Mouse (Mus musculus) urinary bladder, postnatal 36 days (tissue): Measurements from ENCODE around the gene Gga3.
"Not testable (repeated sequence)": the region's sequence is repeated elsewhere in the genome, so short reads cannot be mapped to it uniquely, and the experiment has no call there.

ENCODE experiments used
- DNase-seq, 2 experiments: peaks; one replicate each; pipeline ENCODE4 v3.0.0; 2022; ENCODE audit warnings: low spot score in 2 of 2, mixed read lengths in 1 of 2

The Gga3 gene

DNA sequence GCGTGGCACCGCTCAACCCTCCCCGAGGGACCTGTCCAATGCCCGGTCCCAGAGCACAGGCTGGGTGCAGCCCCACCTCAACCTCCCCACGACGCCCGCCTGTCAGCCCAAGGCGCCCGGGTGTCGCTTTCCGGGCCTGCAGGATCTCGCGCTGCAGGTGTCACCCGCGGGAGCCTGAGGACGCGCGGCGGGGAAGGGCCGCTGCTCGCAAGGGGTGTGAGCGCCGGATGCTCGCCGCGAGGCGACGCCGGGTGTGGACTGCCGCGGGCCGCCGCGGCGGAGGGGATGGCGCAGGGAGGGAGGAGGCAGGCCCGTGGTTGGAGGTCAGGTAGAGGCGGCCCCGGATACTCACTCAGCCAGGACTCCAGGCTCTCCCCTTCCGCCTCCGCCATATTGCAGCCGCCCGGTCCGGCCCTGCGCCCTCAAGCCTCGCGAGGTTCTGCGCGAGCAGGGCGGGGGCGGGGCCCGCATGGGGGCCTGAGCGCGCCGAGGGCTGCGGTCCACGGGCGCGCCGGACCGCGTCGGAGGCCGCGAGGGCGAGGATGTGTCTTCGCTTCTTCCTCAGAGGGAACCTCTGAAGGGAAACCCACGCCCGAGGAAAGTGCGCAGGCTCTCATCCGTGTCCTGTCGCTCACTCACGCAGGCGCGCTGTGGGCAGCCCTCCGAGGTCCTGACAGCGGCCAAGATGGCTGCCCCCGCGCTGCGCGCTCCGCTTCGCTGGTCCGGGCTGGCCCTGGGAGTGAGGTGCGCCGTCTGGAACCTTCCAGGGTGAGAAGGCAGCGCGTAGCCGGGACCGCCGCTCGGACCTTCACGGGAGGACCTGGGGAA is at the start of gene Gga3, which contains the start of gene Mrps7:
Gene Gga3 (minus strand): TSS at position 576 of the 828 bp plus-strand sequence.
Gene Mrps7 (plus strand): TSS at position 450 of the 828 bp plus-strand sequence.
- DNase-seq: peak; percentile 90 to 91

DNA sequence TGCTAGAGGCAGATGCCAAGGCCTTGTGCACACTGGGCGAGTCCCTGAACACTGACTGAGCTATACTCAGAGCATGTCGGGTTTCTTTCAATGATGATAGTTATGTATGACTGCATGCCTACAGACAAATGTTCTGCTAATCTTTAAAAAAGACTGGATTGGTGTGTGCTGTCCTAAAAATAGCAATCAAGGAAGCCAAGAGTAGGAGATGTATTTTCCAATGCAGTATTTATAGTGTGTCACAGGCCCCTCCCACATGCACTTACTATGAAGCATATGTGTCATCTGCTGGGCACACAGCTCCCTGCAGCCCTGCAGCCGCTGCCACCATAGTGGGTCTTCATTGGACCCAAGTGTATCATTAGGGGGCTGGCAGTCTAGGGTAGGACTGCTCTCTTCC is 49.3 kb upstream of the Gga3 start:
- no peak for DNase-seq

DNA sequence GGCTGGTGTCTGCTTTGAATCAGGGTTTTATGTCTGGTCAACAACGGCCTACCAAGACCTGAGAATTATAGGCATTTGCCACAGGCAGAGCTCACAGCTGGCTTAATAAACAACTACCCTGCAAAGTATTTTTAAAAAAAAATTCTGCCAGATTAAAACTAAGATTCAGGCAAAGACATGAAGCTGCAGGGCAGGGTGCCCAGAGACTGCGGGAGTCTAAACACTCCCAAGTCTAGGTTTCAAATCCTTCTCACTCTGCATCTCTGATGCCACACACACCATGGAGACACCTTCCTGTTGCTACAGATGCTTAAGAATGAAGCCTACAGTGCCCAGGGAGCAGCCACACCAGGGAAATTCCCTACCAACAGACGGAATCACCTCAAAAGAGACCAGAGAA is 47.8 kb upstream of the Gga3 start:
- no peak for DNase-seq

DNA sequence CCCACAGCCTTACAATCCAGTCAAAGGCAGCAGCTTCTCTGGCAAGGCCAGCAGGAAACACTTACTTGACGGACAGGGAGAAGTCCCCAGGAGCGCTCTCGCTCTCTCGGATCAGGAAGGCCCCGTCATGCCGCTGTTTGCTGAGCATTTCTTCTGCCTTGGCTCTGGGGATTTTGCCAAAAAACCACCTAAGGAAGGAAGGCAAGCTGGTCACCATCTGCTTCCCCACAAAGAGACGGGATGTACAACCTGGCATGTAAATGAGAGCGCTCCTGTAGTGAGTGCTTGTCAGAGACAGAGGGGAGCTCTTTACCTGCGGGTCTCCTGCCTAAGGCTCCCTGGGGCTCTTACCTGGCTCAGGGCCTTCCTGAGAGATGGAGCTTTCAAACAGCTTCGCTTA is 45.9 kb upstream of the Gga3 start:
- DNase-seq: no peak

DNA sequence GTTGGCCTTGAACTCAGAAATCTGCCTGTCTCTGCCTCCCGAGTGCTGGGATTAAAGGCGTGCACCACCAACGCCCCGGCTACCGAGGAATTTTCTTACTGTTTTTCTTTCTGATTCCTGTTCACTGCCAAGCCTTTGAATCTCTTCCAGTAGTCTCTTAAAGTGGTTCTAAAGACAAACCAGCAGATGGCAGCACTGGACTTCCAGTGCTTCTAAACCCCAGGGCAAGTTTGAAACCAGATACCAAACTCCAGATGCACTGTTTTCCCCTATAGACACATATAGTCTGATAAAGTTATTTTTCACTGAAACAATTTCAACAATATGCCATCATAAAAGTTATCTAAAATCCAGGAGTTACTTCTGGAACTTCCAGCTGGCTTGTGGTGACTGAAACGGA is 43.6 kb upstream of the Gga3 start:
- peak; percentile 41 to 43 for DNase-seq

DNA sequence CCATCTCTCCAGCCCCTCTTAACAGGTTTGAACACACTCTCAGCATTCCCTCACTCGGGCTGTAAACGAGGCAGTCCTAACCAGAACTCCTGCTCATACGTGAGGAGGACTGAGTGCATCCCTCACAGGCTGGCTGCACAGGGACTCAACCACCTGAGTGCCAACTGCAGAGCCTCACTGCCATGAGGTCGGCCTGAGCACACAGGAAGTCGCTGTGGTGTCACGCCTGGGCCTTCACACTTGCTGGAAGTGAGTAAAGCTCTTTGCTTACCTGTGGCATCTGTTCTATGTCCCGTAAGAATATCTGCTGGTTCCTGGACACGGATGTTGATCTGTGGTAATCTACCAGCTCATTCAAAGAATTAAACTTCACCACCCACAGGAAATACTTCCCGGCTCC is 42.6 kb upstream of the Gga3 start:
- DNase-seq: no peak

DNA sequence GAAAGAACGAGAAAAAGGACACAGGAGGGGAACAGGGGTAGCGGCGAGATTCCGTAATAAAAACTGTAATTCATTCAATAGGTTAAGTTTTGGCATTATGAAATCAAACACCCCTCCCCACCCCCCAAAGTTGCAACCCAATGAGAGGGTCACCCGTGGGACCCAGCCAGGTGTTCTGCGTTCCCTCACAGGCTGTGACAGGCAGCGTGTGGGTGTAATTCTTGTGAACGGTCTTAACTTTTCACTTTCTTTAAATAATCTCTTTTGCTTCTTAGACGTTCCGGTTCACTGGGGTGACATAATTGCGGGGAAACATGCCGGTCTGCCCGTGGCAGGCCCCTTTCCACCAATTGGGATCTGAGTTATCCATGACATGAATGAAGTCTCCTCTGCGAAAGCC is 41.6 kb upstream of the Gga3 start:
- DNase-seq: not testable (repeated sequence)

DNA sequence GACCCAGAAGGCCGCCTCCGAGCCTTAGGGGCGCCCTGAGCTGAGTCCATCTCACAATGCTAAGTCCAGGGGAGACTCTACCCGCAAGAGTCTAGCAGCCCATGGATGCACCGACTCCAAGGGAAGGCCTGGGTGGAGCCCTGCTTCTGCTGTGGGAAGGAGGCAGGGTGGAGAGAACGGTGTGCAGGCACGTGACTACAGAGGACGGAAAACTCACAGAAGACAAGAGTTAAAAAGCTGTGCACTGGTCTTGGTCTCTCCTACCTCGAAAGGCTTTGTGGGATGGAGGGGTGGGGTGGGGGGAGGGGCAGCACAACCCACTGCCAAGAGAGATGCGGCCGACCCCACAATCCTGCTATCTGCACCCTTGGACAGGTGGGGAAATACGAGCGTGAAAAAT is 40.5 kb upstream of the Gga3 start:
- no peak for DNase-seq

DNA sequence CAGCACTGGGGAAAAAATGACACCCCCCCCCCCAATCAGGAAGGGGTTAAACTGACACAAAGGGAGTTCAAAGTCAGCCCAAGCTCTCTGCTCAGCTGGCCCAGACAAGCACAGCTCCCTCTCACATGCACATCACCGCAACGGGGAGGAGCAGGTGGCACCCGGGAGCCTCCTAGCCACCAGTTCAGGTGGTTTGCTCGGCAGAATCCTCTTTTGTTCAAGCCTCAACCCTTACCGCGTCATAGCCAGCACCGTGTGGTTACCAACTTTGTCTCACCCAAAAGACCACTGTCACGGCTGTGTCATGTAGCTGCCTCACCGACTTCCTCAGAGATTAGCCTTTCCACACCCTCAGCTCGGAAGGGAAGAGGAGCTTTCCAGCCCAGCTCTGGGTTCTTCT is 39.4 kb upstream of the Gga3 start:
- DNase-seq: no peak

DNA sequence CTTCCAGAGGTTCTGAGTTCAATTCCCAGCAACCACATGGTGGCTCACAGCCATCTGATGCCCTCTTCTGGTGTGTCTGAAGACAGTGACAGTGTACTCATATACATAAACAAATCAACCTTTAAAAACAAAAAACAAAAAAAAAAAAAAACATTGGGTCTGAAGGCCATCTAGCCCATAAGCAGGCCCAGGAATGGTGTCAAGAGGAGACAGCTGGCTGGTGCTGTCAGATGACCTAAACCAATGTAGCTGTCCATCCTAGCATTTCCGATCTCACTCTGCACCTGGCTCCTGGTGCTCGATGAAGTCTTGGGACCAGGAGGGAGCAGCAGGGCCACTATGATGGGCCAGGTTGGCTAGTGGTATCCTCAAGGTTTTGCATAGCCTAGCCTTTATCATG is 38.9 kb upstream of the Gga3 start:
- DNase-seq: no peak

DNA sequence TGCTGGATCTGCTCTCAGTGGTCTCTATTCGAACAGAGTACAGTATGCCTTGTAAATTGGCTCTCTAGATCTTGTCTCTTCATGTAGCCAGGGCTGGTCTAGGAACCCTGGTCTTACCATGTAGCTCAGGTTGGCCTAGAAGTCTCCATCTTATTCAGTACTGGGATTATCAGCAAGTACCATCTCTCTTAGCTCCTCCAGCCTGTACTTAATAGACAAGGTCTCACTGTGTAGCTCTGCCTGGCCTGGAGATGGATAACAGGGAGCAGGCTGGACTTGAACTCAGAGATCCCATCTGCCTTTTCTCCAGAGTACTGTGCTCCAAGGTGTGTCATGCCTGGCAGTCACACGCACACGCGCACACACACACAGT is 37.8 kb upstream of the Gga3 start:
- DNase-seq: no peak

DNA sequence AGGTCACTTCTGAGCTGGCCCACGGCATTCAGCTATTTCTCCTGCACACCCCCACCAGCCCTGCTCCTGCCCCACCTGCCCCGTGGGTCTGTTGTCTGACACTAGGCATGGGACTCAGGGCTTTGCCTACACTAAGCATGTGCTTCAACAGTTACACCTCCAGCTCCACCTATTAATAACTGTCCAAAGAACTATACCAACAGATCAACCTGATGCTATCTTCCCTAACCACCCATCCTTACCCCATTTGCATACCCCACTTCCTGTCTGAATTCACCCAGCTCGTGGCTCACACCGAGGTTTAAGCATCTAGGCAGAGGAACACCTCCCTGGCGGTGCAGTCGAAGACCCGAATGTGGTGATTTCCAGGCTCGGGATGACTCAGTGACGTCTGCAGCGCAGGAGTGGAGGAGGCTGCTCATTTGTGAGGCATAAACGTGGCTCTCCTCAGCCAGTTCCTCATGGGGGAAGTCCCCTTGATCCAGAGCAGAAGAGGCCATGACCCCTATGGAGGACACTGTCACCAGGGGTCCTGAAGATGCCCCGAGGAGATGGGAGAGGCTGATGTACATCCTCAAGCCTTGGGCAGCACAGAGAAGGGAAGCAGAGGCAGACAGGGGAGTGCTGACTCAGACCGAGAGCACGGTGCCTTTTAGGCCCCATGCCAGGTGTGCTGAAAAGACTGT is 37.3 kb upstream of the Gga3 start:
- no peak for DNase-seq

DNA sequence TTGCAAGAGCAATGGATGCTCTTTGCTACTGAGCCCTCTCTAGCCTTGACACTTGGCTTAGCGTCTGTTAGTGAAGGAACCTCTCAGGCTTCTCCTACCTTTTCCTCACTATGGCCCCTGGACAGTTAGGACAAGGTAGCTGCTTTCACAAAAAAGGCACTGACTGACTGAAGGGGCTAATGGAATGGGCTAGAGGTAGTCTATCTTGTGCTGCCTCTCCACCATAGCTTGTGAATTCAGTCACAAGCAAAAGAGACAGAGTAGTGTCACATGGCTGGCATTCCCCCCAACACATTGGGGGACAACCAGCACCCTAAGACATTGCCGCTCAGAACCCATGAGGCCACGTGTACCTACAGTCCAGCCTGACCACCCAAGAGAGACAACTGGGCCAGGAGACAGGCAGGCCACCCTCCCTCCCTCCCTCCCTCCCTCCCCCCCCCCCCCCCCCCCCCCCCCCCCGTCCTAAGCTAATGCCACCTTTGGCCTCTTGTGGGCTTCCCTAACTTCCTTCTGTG is 36.5 kb upstream of the Gga3 start:
- DNase-seq: no peak

DNA sequence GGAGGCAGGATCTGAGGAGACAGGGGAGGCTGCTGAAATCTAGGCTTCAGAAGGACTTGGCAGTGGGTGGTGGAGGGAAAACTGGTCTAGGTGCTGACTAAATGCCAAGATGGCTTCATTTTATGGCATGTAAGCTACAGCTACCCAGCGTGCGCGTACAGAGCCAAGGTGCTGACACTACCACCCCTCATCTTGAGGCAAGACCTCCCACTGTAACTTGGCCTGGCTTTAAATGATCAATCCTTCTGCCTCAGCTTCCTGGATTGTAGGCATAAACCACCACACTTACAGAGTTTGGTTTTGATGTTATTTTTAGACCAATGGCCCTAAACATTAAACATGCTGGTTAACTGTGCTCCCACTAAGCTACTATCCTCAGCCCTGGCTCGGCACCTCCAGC is 35.7 kb upstream of the Gga3 start:
- DNase-seq: no peak

DNA sequence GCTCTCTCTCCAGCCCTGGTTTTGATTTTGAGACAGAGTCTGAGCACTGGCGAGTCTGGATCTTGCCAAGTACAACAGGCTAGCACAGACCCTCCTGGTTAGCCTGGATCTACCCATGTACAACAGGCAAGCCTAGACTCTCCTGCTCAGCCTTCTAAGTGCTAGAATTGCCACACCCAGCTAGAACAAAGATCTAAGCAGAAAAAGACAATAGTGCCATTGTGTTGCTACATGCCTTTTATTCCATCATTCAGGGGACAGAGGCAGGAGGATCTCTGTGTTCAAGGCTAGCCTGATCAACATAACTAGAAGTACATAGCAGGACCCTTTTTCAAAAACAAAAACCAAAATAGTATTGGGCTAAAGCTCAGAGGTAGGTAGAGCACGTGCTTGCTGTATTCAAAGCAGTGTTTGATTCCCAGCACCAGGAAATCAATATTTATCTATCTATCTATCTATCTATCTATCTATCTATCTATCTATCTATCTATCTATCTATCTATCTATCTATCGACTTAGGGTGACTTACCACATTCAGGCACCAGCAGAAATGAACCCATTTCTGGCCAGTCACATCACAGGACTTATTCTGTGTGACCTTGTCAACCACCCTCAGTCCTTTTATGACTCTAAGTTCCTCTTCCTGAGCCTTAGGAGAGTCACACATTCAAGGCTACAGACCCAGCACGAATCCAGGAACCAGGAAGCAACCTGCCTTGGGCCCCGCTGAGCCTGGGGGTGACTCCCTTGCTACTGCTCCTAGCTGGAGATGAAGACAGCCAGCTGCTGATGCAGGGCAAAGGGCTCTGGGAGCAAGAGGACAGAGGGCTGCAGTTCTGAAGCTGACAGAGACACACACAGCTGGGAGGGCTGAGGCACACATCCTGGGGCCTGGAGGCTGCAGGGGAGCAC is 34.9 kb upstream of the Gga3 start:
- DNase-seq: no peak

DNA sequence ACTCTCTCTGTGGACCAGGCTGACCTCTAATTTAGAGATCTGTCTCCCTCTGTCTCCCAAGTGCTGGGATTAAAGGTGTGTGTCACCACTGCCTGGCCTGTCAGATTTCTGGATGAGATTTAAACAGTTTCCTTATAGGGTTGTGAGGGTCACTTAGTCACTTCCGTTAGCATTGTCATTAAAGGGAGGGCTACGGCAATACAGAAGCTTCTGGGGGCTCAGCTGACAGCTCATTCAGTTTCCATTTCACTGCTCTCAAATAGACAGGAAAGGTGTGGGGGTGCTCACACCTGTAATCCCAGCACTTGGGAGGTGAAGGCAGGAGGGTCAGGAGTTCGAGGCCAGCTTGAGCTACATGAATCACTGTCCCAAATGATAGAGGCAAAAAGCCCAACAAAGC is 33.1 kb upstream of the Gga3 start:
- no peak for DNase-seq

DNA sequence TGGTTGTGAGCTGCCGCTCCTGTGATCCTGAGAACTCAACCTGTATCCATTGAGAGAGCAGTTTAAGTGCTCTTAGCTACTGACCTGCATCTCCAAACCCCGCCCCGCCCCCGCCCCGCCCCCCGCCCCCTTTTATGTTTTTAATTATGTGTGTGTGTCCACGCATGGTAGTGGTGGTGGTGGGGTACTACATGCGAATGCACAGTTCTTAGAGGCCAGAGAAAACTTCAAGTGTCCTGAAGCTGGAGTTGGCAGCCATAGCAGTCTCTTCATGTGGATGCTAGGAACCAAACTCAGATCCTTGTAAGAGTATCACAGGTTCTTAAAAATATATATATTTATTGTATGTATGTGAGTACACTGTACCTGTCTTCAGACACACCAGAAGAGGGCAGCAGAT is 31.6 kb upstream of the Gga3 start:
- DNase-seq: no peak

DNA sequence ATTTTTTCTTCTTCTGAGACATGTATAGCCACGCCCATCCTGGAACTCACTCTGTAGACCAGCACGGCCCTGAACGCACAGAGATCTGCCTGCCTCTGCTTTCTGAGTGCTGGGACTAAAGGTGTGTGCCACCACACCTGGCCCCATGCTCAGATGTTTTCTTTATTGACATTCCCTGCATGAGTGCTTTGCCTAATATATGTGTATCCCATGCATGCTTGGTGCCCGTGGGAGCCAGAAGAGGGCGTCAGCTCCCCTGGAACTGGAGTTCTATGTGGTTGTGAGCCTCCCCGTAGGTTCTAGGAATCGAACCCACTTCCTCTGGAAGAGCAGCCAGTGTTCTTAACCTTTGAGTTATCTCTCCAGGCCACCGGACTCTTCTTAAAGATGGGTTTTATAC is 31.2 kb upstream of the Gga3 start:
- no peak for DNase-seq

DNA sequence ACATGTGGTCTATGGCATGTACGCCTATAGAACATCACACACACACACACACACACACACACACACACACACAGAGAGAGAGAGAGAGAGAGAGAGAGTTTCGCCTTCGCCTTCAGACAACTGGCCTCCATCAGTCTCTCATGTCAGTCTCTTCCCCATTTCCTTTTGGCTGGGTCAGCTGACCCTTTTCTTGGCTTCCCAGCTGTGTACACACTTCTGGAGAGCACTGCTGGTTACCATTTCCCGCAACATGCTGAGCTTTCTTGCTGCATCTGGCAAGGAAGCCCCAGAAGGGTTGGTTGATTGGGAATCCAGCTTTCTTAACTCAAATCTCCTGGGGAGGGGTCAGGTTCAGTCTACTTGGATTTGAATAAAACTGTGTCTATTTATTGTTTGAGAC is 30.3 kb upstream of the Gga3 start:
- DNase-seq: no peak

DNA sequence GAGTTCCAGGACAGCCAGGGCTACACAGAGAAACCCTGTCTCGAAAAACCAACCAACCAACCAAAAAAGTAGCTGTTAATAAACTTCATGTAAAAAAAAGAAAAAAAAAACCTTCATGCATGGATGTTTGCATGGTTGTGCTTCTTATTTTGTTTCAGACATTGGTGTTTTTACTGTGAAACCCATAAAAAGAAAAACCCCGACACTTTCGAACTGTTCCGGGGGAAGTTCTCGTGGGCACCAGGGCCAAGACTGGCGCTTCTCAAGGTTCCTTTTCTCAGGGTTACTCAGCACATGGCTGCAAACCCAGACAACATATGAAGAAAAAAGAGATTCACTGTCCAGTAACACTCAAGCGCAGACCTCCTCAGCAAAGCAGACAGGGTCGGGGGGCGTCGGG is 29.0 kb upstream of the Gga3 start:
- DNase-seq: no peak

DNA sequence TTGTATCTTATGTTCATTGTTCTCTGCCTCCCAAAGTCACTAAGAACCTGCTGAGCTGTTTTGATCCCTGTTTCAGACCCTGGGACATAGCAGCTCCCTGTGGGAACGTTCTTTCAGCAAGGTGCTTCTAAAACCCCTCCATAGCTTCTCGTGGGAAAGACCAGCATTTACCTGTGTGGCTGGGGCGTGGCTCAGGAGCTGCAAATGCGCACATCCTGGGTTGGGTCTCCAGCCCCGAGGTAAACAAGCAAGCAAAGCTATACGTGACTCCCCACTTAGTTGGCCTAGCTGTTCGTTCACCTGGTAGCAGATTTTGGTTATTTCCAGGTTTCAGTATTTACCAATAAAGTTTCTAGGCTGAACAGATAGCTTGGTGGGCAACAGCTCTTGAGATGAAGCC is 28.4 kb upstream of the Gga3 start:
- no peak for DNase-seq

DNA sequence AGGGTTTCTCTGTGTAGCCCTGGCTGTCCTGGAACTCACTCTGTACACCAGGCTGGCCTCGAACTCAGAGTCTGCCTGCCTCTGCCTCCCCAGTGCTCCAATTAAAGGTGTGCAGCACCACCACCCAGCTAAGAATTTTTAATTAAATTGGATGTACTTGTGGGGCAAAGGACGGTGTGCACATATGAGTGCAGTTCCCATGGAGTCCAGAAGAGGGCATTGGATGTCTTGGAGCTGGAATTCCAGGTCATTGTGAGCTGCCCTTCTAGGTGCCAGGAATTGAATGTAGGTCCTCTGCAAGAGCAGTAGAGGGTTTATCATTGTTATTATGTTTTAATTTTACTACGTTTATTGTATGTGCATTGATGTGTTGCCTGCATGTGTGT is 27.6 kb upstream of the Gga3 start:
- no peak for DNase-seq
